Mouse (Mus musculus): ENCODE measurements at regions not wholly inside any gene's neighbourhood (a gene's known extent, or its start where the extent isn't known, plus 50 kb on each side); places are given as distances from the start of the nearest gene placed in this dataset.
"Not testable (repeated sequence)": the region's sequence is repeated elsewhere in the genome, so short reads cannot be mapped to it uniquely, and the experiment has no call there.

GRCm38 (mm10) chr4:66691598-66692220, 135.7 kb upstream of the Tlr4 start:
- Histone ChIP-seq H3K4me1 (ENCODE audit: control insufficient read depth, insufficient read depth, low read length) (no peaks in the 10 kb centered on the region), H3K27ac (ENCODE audit: low read depth, low read length) (no peak overlapping the region), H3K27me3 (ENCODE audit: control insufficient read depth, insufficient read depth, low read length) (no peaks in the 10 kb centered on the region), H3K4me3 (ENCODE audit: low read depth, low read length) (no peak overlapping the region), H3K4me2 (ENCODE audit: low read depth, low read length) (no peak overlapping the region), H3K9ac (replicated peaks; ENCODE audit: low read depth, low read length) (no peak overlapping the region), H3K36me3 (ENCODE audit: control insufficient read depth, insufficient read depth, low read length) (no peaks in the 10 kb centered on the region), H3K9me3 (ENCODE audit: control insufficient read depth, low read length) (no peaks in the 10 kb centered on the region)
- peak; percentile 38; the same call in 1 of the 2 replicates for ATAC-seq (ENCODE audit: low read depth)
- WGBS = 37% methylated on average over 5 of the region's 5 CpGs

- Histone ChIP-seq H3K9me3 (ENCODE audit: control insufficient read depth, low read length) (no peaks in the 10 kb centered on the region), H3K27me3 (ENCODE audit: control insufficient read depth, insufficient read depth, low read length) (no peaks in the 10 kb centered on the region), H3K9ac (replicated peaks; ENCODE audit: low read depth, low read length) (no peak overlapping the region), H3K36me3 (ENCODE audit: control insufficient read depth, insufficient read depth, low read length) (no peaks in the 10 kb centered on the region), H3K4me2 (ENCODE audit: low read depth, low read length) (no peak overlapping the region), H3K4me3 (ENCODE audit: low read depth, low read length) (no peak overlapping the region), H3K27ac (ENCODE audit: low read depth, low read length) (no peak overlapping the region), H3K4me1 (ENCODE audit: control insufficient read depth, insufficient read depth, low read length) (no peaks in the 10 kb centered on the region)
- 49% methylated on average over 4 of the region's 4 CpGs for WGBS
- peak; percentile 66; the same call in 1 of the 2 replicates for ATAC-seq (ENCODE audit: low read depth)
Measured at GRCm38 (mm10) chr4:66693982-66694578, 133.3 kb upstream of the Tlr4 start.

- no peak overlapping the region for H3K4me3 ChIP-seq (ENCODE audit: low read depth, low read length)
- peak; percentile 98 for ATAC-seq (ENCODE audit: low read depth)
- WGBS = 51% methylated on average over 6 of the region's 6 CpGs
- no peaks in the 10 kb centered on the region for H3K4me1 ChIP-seq (ENCODE audit: control insufficient read depth, insufficient read depth, low read length)
- H3K27me3 ChIP-seq (ENCODE audit: control insufficient read depth, insufficient read depth, low read length) = no peaks in the 10 kb centered on the region
- no peaks in the 10 kb centered on the region for H3K9me3 ChIP-seq (ENCODE audit: control insufficient read depth, low read length)
- no peak overlapping the region for H3K9ac ChIP-seq (replicated peaks; ENCODE audit: low read depth, low read length)
- no peak overlapping the region for H3K4me2 ChIP-seq (ENCODE audit: low read depth, low read length)
- no peaks in the 10 kb centered on the region for H3K36me3 ChIP-seq (ENCODE audit: control insufficient read depth, insufficient read depth, low read length)
- H3K27ac ChIP-seq (ENCODE audit: low read depth, low read length) = no peak overlapping the region
Measured at GRCm38 (mm10) chr4:66715821-66716760, 111.3 kb upstream of the Tlr4 start.

- ATAC-seq (ENCODE audit: low read depth) = no peak
- Histone ChIP-seq H3K4me3 (ENCODE audit: low read depth, low read length) (no peak overlapping the region), H3K4me1 (ENCODE audit: control insufficient read depth, insufficient read depth, low read length) (no peaks in the 10 kb centered on the region), H3K4me2 (ENCODE audit: low read depth, low read length) (no peak overlapping the region), H3K36me3 (ENCODE audit: control insufficient read depth, insufficient read depth, low read length) (no peaks in the 10 kb centered on the region), H3K9me3 (ENCODE audit: control insufficient read depth, low read length) (no peaks in the 10 kb centered on the region), H3K27ac (ENCODE audit: low read depth, low read length) (no peak overlapping the region), H3K9ac (replicated peaks; ENCODE audit: low read depth, low read length) (no peak overlapping the region), H3K27me3 (ENCODE audit: control insufficient read depth, insufficient read depth, low read length) (no peaks in the 10 kb centered on the region)
- WGBS = 17% methylated on average over 2 of the region's 2 CpGs
Measured at GRCm38 (mm10) chr4:66737407-66737806, 90.0 kb upstream of the Tlr4 start.

GRCm38 (mm10) chr4:66743421-66743820, 84.0 kb upstream of the Tlr4 start:
- WGBS = 96% methylated on average over 19 of the region's 19 CpGs
- not testable (repeated sequence) for H3K27ac ChIP-seq (ENCODE audit: low read depth, low read length); H3K9me3 ChIP-seq (ENCODE audit: control insufficient read depth, low read length); H3K27me3 ChIP-seq (ENCODE audit: control insufficient read depth, insufficient read depth, low read length); H3K36me3 ChIP-seq (ENCODE audit: control insufficient read depth, insufficient read depth, low read length); H3K4me3 ChIP-seq (ENCODE audit: low read depth, low read length); H3K9ac ChIP-seq (replicated peaks; ENCODE audit: low read depth, low read length); H3K4me1 ChIP-seq (ENCODE audit: control insufficient read depth, insufficient read depth, low read length); ATAC-seq (ENCODE audit: low read depth); H3K4me2 ChIP-seq (ENCODE audit: low read depth, low read length)

GRCm38 (mm10) chr4:66768762-66769161, 58.6 kb upstream of the Tlr4 start:
- Histone ChIP-seq H3K36me3 (ENCODE audit: control insufficient read depth, insufficient read depth, low read length) (no peaks in the 10 kb centered on the region), H3K4me1 (ENCODE audit: control insufficient read depth, insufficient read depth, low read length) (no peaks in the 10 kb centered on the region), H3K4me2 (ENCODE audit: low read depth, low read length) (no peak overlapping the region), H3K9ac (replicated peaks; ENCODE audit: low read depth, low read length) (no peak overlapping the region), H3K27me3 (ENCODE audit: control insufficient read depth, insufficient read depth, low read length) (no peaks in the 10 kb centered on the region), H3K4me3 (ENCODE audit: low read depth, low read length) (no peak overlapping the region), H3K9me3 (ENCODE audit: control insufficient read depth, low read length) (no peaks in the 10 kb centered on the region), H3K27ac (ENCODE audit: low read depth, low read length) (no peak overlapping the region)
- 39% methylated on average over 4 of the region's 4 CpGs for WGBS
- peak; percentile 74; the same call in 1 of the 2 replicates for ATAC-seq (ENCODE audit: low read depth)

All from neural tube, embryonic 14.5 days (tissue).